Mouse (Mus musculus) ovary, postnatal 14 days (tissue): ENCODE measurements at regions not wholly inside any gene's neighbourhood (a gene's known extent, or its start where the extent isn't known, plus 50 kb on each side); places are given as distances from the start of the nearest gene placed in this dataset.

Source experiments
- DNase-seq: peaks from one replicate; pipeline ENCODE4 v3.0.0; 2022; ENCODE audit warnings: low spot score

GRCm38 (mm10) chr17:75714578-75714977, 162.8 kb upstream of the Fam98a start:
- no peak for DNase-seq

- no peak for DNase-seq
Measured at GRCm38 (mm10) chr17:75714059-75714458, 162.3 kb upstream of the Fam98a start.

- DNase-seq, result no peak
Measured at GRCm38 (mm10) chr17:75707687-75708086, 155.9 kb upstream of the Fam98a start.

- DNase-seq, result no peak
Measured at GRCm38 (mm10) chr17:75705357-75705756, 153.6 kb upstream of the Fam98a start.

DNA sequence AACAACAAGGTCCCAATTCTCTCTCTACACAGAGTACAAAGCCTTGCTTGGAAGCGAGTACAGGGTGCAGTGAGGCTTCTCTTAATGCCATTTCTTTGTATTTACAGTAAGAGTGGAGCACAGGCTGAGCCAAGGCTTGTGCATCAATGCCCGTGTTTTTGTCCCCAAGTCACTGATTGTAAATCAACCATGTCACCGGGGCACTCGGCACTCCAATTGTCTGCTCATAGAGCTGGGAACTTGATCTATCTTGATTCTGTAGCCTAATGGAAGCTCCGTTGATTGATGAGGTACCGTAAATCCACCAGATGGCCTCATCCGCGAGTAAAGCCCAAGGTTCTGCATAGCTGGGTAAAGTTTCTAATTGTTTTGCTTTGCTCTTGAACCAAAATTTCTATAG, 152.1 kb upstream of the Fam98a start:
- no peak for DNase-seq

DNA sequence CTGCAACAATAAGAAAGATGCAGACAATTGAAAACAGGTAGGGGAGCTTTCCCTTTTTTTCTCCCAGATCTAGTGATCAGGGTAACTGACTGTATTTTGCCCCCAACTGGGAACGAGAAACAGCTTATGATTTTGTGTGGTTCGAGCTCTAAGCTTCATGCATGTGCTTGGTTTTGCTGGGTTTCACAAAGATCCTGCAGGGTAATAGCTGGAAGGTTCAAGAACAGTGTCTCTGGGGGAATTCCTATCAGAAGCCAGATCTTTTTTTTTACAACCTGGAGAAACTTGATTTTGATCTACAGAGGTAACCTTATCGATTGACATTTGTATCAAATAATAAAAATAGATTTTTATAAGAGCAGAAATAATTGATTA, 145.0 kb upstream of the Fam98a start:
- no peak for DNase-seq

DNA sequence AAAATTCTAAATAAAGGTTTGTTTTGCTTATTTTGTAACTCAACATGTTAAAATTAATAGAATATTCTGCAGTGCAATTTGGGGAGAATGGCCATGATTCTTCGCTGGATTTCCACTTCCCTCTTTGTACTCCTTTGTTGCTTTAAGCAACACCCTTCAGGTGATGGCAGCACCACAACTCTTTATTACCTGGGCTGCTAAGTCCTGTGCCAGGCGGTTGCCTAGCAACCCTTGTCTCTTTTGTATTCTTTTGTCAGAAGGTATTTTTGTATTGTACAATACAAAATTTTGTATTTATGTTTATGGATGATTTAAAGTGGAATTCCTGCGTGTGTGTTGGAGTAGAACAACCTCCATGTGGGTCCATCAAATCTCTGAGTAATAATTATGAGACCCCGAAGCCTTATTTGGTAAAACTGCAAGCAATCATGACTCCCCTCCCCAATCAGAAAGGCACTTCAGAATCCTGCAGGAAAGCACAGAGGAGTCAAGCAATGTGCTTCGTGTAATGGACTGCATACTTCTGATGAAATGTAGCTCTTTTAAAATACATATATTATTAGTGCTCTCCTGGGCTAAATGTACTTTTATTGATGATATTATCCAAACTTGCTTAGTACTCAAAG, 144.5 kb upstream of the Fam98a start:
- DNase-seq, result no peak

GRCm38 (mm10) chr17:75685927-75686326, 134.2 kb upstream of the Fam98a start:
- DNase-seq, result no peak

DNA sequence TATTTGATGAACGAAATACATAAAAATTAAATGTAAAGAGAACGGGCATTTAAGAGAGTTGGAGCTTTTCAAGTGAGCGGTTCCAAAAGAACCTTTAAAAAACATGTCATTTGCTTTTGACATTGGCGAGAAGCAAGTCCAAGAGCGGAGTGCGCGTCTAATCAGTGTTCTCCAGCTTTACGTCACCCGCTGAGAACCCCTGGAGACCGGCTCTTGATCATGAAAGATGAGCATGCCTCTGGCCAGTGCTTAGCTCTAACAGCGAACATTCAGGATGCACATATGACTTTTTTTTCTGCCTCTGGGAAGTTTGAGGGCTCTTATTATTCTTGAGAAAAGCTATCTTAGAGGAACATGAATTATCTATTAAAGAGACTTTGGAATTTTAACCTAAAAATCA, 95.2 kb upstream of the Fam98a start:
- no peak for DNase-seq

DNA sequence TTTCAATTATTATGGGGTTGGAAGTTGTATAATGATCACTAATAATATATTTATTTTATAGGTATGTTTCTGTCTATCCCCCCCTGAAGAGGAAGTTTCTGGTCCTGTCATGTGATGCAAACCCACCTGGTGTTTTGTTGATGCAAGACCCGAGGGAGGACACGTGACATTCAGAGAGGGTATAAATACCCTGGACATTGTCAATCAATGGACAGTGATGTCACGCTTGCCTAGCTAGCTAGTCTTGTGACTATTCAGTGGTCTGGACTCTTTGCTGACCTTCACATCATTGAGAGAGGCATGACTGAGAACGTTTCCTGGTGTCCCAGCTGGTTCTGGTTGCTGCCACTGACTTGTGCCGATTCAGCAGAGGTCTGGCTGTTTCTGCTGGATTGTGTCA, 93.0 kb upstream of the Fam98a start:
- no peak for DNase-seq

- no peak for DNase-seq
Measured at GRCm38 (mm10) chr17:75642311-75642710, 90.6 kb upstream of the Fam98a start.

- DNase-seq, result no peak
Measured at GRCm38 (mm10) chr17:75641010-75641498, 89.3 kb upstream of the Fam98a start.

GRCm38 (mm10) chr17:75640575-75640974, 88.8 kb upstream of the Fam98a start:
- DNase-seq, result no peak

DNA sequence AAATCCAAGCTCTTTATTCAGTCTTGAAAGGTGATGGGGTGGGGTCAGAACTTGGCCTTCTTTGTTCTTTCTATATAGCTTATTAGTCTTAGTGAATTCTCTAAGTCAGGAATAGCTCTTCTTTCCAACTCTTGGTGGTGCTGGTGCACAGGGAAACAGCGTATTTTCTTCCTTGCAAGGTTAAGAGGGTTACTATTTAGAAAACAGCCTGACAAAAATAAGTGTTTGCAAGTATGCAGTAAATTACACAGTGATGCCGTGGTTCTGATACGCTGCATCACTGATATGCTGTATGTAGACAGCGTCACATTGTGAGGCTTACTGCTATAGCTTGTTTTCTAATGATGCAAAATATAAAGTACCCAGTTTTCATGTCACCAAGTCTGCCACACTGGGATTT, 78.1 kb upstream of the Fam98a start:
- DNase-seq, result no peak

GRCm38 (mm10) chr17:75619472-75619871, 67.7 kb upstream of the Fam98a start:
- no peak for DNase-seq

- no peak for DNase-seq
Measured at GRCm38 (mm10) chr17:75618514-75618913, 66.8 kb upstream of the Fam98a start.

- peak; percentile 10 for DNase-seq
Measured at GRCm38 (mm10) chr17:75617280-75617679, 65.5 kb upstream of the Fam98a start.

DNA sequence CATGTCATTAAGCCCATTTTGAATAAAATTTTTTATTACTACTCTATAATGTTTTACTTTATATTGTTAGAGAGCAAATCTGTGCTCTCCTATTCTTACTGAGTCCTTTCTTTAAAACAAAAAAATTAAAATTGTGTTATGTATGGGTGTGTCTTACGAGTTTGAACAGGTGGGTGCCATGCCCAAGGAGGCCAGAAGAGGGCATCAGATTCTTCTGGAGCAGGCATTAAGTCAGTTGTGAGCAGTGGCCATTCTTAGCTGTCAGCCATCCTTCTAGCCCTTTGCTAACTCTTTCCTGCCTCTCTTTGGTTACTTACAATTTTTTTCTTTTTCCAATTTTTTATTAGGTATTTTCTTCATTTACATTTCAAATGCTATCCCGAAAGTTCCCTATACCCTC, 63.6 kb upstream of the Fam98a start:
- DNase-seq, result no peak

- DNase-seq, result no peak
Measured at GRCm38 (mm10) chr17:75603417-75604086, 51.8 kb upstream of the Fam98a start.
